Comparison of ENCODE assay signal across 24 mouse cellular contexts in the genomic region with DNA sequence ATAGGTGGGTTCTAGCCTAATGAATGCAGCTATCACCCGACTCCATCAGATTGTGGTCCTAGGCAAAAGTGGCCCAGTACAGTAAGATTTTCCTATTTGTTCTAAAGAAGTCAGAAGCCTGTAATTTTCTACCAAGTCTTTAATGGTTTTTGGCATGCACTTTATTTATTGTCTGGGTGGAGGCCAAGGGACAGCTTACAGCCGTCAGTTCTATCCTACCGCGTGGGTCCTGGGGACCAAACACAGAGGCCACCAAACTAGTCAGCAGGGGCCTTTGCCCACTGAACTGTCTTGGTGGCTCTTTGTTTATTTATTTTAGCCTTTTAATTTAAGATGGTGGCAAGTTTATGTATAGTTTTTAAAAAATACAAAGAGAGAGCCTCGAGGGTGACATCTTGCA. TPM values are rescaled to one million over a fixed set of nuclear protein-coding genes. Genes with fewer than 3 reads are reported as not detected.
DNase-seq lines count a peak whose midpoint lies in the region; ATAC-seq and TF ChIP-seq lines count a peak whose summit lies in the region.
"Had no signal": no experiment of that assay in that cellular context is flagged by ENCODE, and none has a peak within 500 bp of the region (broad histone marks: within the 10 kb centered on the region; RNA-seq: fewer than 3 reads in every experiment).

No protein-coding gene starts in this region.

- H3K4me1 ChIP-seq in kidney, postnatal 0 days (replicated peaks; ENCODE audit: insufficient read depth, low read length), result 0 out of 2 replicates have a peak, but pooled peaks cover 5% of the 10 kb centered on the region
- H3K4me1 ChIP-seq in lung, embryonic 15.5 days, result peaks cover 35% of the 10 kb centered on the region
- H3K4me1 ChIP-seq in lung, postnatal 0 days (ENCODE audit: insufficient read depth, low read depth, low read length), result peaks cover 19% of the 10 kb centered on the region; the same call in 1 of the 2 replicates
- peaks cover 18% of the 10 kb centered on the region for H3K4me1 ChIP-seq in hindbrain, embryonic 13.5 days (replicated peaks)

- H3K9ac ChIP-seq in kidney, postnatal 0 days (ENCODE audit: low read depth, low read length), result no peak overlapping the region
- H3K9ac ChIP-seq in lung, embryonic 15.5 days, result no peak overlapping the region
- no peak overlapping the region for H3K9ac ChIP-seq in lung, postnatal 0 days (replicated peaks; ENCODE audit: low read depth)
- H3K9ac ChIP-seq in hindbrain, embryonic 13.5 days, result no peak overlapping the region
- H3K9ac ChIP-seq: embryonic facial prominence, embryonic 13.5 days; embryonic facial prominence, embryonic 15.5 days; forebrain, embryonic 12.5 days had no signal

- ATAC-seq in kidney, postnatal 0 days (replicated peaks; ENCODE audit: low FRiP score, low read depth), result no peak
- peak; percentile 27; the same call in 1 of the 2 replicates for ATAC-seq in lung, embryonic 15.5 days (ENCODE audit: borderline replicate concordance, extremely low read depth, low FRiP score, low TSS enrichment)
- no peak for ATAC-seq in lung, postnatal 0 days
- no peak for ATAC-seq in hindbrain, embryonic 13.5 days (ENCODE audit: low FRiP score)
- ATAC-seq: forebrain, embryonic 14.5 days had no signal

- no peaks in the 10 kb centered on the region for H3K36me3 ChIP-seq in kidney, postnatal 0 days (ENCODE audit: insufficient read depth, low read length)
- no peaks in the 10 kb centered on the region for H3K36me3 ChIP-seq in lung, embryonic 15.5 days
- H3K36me3 ChIP-seq in lung, postnatal 0 days (ENCODE audit: insufficient read depth, low read length), result no peaks in the 10 kb centered on the region
- no peaks in the 10 kb centered on the region for H3K36me3 ChIP-seq in hindbrain, embryonic 13.5 days
- H3K36me3 ChIP-seq: embryonic facial prominence, embryonic 13.5 days; embryonic facial prominence, embryonic 15.5 days; forebrain, embryonic 10.5 days; forebrain, embryonic 12.5 days had no signal

- TF ChIP-seq EP300 in lung, postnatal 0 days (IDR thresholded peaks at IDR 0.05), result no peak

- no peaks in the 10 kb centered on the region for H3K9me3 ChIP-seq in kidney, postnatal 0 days (replicated peaks; ENCODE audit: low read length)
- no peaks in the 10 kb centered on the region for H3K9me3 ChIP-seq in lung, embryonic 15.5 days
- no peaks in the 10 kb centered on the region for H3K9me3 ChIP-seq in lung, postnatal 0 days (ENCODE audit: low read length)
- H3K9me3 ChIP-seq in hindbrain, embryonic 13.5 days, result 0 out of 2 replicates have a peak, but pooled peaks cover 5% of the 10 kb centered on the region
- H3K9me3 ChIP-seq: embryonic facial prominence, embryonic 13.5 days; embryonic facial prominence, embryonic 15.5 days; forebrain, embryonic 10.5 days; forebrain, embryonic 12.5 days had no signal

- 46% methylated on average over 5 of the region's 5 CpGs for WGBS in kidney, postnatal 0 days
- WGBS in lung, embryonic 15.5 days, result 47% methylated on average over 5 of the region's 5 CpGs
- 44% methylated on average over 5 of the region's 5 CpGs for WGBS in lung, postnatal 0 days
- 87% methylated on average over 5 of the region's 5 CpGs for WGBS in hindbrain, embryonic 13.5 days

- no peaks in the 10 kb centered on the region for H3K27me3 ChIP-seq in kidney, postnatal 0 days (ENCODE audit: insufficient read depth, low read length)
- no peaks in the 10 kb centered on the region for H3K27me3 ChIP-seq in lung, embryonic 15.5 days
- H3K27me3 ChIP-seq in lung, postnatal 0 days (replicated peaks; ENCODE audit: insufficient read depth, low read length), result no peaks in the 10 kb centered on the region
- no peaks in the 10 kb centered on the region for H3K27me3 ChIP-seq in hindbrain, embryonic 13.5 days
- H3K27me3 ChIP-seq: embryonic facial prominence, embryonic 13.5 days; embryonic facial prominence, embryonic 15.5 days; forebrain, embryonic 12.5 days had no signal

- DNase-seq in kidney, postnatal 0 days (ENCODE audit: low spot score), result peak; percentile 48
- no peak for DNase-seq in kidney, postnatal 14 days
- DNase-seq in lung, postnatal 14 days, result no peak
- DNase-seq in lung, postnatal 0 days (ENCODE audit: low spot score), result peak; percentile 44
- DNase-seq in lung, postnatal 36 days, result no peak
- peak; percentile 23 to 48 for DNase-seq in lung, postnatal 4 days
- DNase-seq: adrenal gland, adult 2 months; adrenal gland, postnatal 10 days; adrenal gland, postnatal 25 days; cerebellum, adult 11 months; cerebellum, adult 18-20 months; cerebellum, adult 8-10 months; cerebellum, adult 9-11 months; cerebellum, postnatal 14 days; cerebellum, postnatal 36 days; embryo, embryonic 11 days had no signal

- H3K4me3 ChIP-seq in kidney, postnatal 0 days (replicated peaks; ENCODE audit: low read depth, low read length), result no peak overlapping the region
- H3K4me3 ChIP-seq in lung, embryonic 15.5 days, result no peak overlapping the region
- H3K4me3 ChIP-seq in lung, postnatal 0 days (ENCODE audit: low read depth, low read length), result no peak overlapping the region
- no peak overlapping the region for H3K4me3 ChIP-seq in hindbrain, embryonic 13.5 days
- H3K4me3 ChIP-seq: embryonic facial prominence, embryonic 13.5 days; embryonic facial prominence, embryonic 15.5 days; erythroblast, embryonic 14.5 days; forebrain, embryonic 10.5 days; forebrain, embryonic 12.5 days had no signal

- H3K4me2 ChIP-seq in kidney, postnatal 0 days (ENCODE audit: low read length), result no peak overlapping the region
- no peak overlapping the region for H3K4me2 ChIP-seq in lung, embryonic 15.5 days
- no peak overlapping the region for H3K4me2 ChIP-seq in lung, postnatal 0 days (replicated peaks; ENCODE audit: low read depth, low read length)
- H3K4me2 ChIP-seq in hindbrain, embryonic 13.5 days, result no peak overlapping the region
- H3K4me2 ChIP-seq: embryonic facial prominence, embryonic 13.5 days; embryonic facial prominence, embryonic 15.5 days; forebrain, embryonic 12.5 days had no signal

- TF ChIP-seq CTCF in kidney, postnatal 0 days (IDR thresholded peaks at IDR 0.05; ENCODE audit: low read depth), result no peak
- TF ChIP-seq CTCF in lung, postnatal 0 days (IDR thresholded peaks at IDR 0.05), result no peak

- H3K27ac ChIP-seq in kidney, postnatal 0 days, result no peak overlapping the region
- peak overlapping the region; percentile 79 for H3K27ac ChIP-seq in lung, embryonic 15.5 days
- H3K27ac ChIP-seq in lung, postnatal 0 days (ENCODE audit: low read length), result no peak overlapping the region; the same call in 1 of the 2 replicates
- H3K27ac ChIP-seq in hindbrain, embryonic 13.5 days, result no peak overlapping the region
- H3K27ac ChIP-seq: forebrain, embryonic 10.5 days; forebrain, embryonic 12.5 days had no signal

RNA-seq across cellular contexts. Expression of a gene that starts 1.4 kb away (rescaled TPM):
- 27.5 and 29.5 TPM in 2 replicates for polyA plus RNA-seq in kidney, postnatal 0 days (2015; fragmentation: Nextera tagmentation; extraction: Ambion mirVana)
- polyA plus RNA-seq in lung, embryonic 15.5 days (2015; fragmentation: Nextera tagmentation; extraction: Ambion mirVana), result 23.4 and 25.3 TPM in 2 replicates
- polyA plus RNA-seq in lung, postnatal 0 days (2015; fragmentation: Nextera tagmentation; extraction: Ambion mirVana), result 18.9 and 19.8 TPM in 2 replicates
- polyA plus RNA-seq in hindbrain, embryonic 13.5 days (2015; fragmentation: Nextera tagmentation; extraction: Ambion mirVana), result 58.0 and 59.1 TPM in 2 replicates

RNA-seq across cellular contexts. Expression of a gene that starts 5.7 kb away (rescaled TPM):
- 163 and 179 TPM in 2 replicates for polyA plus RNA-seq in kidney, postnatal 0 days (2015; fragmentation: Nextera tagmentation; extraction: Ambion mirVana)
- polyA plus RNA-seq in lung, embryonic 15.5 days (2015; fragmentation: Nextera tagmentation; extraction: Ambion mirVana), result 158 and 164 TPM in 2 replicates
- 101 and 108 TPM in 2 replicates for polyA plus RNA-seq in lung, postnatal 0 days (2015; fragmentation: Nextera tagmentation; extraction: Ambion mirVana)
- polyA plus RNA-seq in hindbrain, embryonic 13.5 days (2015; fragmentation: Nextera tagmentation; extraction: Ambion mirVana), result 98.0 and 101 TPM in 2 replicates

RNA-seq across cellular contexts. Expression of a gene that starts 58.4 kb away (rescaled TPM):
- polyA plus RNA-seq in kidney, postnatal 0 days (2015; fragmentation: Nextera tagmentation; extraction: Ambion mirVana), result 73.7 and 75.7 TPM in 2 replicates
- polyA plus RNA-seq in lung, embryonic 15.5 days (2015; fragmentation: Nextera tagmentation; extraction: Ambion mirVana), result 65.1 and 67.5 TPM in 2 replicates
- polyA plus RNA-seq in lung, postnatal 0 days (2015; fragmentation: Nextera tagmentation; extraction: Ambion mirVana), result 69.5 and 78.2 TPM in 2 replicates
- 94.4 and 104 TPM in 2 replicates for polyA plus RNA-seq in hindbrain, embryonic 13.5 days (2015; fragmentation: Nextera tagmentation; extraction: Ambion mirVana)

Comparison
In these comparisons a context has a peak if more than half of its experiments do, and no peak if none do; other contexts are left out.
1. DNase-seq: peak in kidney, postnatal 0 days (single experiment), lung, postnatal 0 days (single experiment) and lung, postnatal 4 days (2 of 2); none in kidney, postnatal 14 days (single experiment), lung, postnatal 14 days (single experiment) and lung, postnatal 36 days (single experiment).